Mouse (Mus musculus) lung, postnatal 10 days (tissue): ENCODE results near the gene Slc16a8.
A peak's percentile ranks its signal among the peaks of the same experiment; 100 is the strongest.

Source experiments
- DNase-seq: peaks from one replicate; pipeline ENCODE4 v3.0.0; 2021

Slc16a8 gene

DNA sequence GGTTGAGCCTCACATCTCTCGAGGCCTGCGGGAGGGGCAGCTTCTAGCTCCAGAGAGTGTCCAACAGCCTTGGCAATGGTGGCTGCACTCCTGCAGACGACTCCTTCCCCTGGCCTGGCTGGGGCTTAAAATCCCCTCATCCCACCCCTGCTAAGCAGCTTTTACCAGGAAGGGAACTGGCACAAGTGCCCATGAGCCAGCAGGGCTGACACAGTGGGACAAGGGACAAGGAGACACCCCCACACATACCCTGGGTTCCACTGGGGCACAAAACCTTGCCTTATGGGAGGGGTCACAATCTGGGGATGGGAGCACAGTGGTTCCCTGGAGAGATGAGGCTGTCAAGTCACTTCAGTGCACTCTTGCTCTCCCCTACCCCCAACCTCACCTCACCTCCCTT lies at the start of gene Slc16a8:
Gene Slc16a8, minus strand, starts transcription at position 101 of the 400 bp plus-strand sequence.
- DNase-seq, result no peak

DNA sequence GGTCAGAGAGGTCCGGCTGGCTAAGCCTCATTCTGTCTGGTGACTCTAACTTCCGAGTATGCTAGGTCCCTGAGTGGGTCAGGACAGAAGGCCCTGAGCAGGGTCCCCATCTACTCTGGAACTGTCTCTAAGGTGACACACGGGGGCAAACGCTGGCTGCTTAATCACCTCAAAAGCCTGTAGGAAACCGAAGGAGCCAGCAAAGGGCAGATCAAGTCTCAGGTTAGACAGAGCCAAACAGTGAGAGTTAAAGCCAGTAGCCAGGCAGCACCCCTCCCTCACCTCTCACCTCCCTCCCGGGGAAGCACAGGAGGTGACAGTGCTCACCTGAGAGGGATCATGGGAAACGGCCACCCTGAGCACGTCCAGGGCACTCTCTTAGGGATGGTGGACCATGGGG lies 49.2 kb upstream of the Slc16a8 start:
- peak; percentile 41 for DNase-seq

DNA sequence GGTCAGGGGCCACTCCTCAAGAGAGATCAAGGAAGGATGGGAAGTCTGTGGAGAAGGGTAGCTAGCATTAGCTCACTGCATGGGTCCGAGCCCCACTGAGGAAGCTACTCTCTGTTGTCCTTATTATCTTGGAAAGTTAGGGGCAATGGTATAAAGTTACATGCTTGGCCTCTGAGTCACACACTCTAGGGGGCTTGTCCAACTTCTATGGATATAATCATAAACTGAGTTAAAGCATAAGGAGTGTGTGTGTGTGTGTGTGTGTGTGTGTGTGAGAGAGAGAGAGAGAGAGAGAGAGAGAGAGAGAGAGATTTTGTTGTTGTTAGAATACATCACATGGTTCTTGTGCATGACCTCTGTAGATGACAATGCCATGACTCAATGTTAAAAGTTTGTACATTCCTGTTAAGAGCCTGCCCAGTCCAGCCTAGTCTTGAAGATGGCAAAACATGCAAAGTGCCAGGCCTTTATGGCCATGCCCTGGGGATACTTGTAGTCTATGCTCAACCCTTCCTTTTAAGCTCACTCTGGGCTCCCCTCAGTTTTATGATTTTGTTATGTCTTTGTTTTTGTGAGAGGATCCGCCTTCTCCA lies 45.1 kb upstream of the Slc16a8 start:
- no peak for DNase-seq

DNA sequence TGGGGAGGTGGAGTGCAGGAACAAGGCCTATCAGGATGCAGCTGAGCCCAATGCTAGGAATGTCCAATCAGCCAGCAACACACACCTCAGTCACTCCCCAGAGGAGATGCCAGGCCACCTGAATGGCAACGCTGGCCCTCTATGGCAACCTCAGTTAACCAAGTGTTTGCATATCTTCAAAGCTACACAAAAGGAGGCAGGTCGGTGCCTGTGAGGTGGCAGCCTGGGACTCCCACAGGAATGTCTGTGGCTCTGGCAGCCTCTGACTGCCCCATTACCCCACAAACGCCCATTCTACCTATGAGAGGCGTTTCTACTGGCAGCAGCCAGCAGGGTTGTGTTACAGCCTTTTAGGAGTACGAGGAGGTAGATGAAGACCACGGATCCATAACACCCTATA lies 44.0 kb upstream of the Slc16a8 start:
- no peak for DNase-seq

DNA sequence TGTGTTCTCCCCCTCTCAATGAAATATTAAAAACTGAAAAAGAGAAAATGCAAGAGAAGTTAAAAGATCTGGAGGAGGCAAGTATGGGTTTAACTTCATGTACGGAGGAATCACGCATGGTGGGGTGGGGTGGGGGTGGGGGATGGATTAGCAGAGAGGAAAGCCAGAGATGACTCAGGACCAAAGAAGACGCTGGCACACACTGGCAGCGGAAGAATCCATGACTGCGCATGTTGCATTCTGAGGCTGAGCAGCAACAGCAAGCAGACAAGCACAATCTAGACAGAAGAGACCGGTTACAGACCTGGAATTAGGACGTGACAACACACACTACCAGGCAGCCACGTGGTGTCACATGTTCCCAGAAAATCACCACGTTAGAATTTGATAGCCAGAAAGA lies 38.2 kb upstream of the Slc16a8 start:
- DNase-seq, result no peak

DNA sequence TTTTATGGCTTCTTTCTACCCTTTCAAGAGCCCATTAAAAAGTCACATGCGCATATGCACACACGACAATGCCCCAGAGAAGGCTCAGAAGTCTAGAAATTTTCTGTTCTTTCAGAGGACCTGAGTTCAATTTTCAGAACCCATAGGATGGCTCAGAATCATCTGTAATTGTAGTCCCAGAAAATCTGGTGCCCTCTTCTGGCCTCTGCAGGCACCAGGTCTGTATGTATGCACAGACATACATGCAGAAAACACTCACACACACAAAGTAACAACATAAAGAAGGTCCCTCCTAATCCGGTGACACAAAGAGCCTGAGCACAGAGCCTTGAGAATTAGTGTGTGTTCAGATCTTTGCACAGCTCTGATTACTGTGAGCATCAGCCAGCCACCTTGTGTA lies 35.8 kb upstream of the Slc16a8 start:
- DNase-seq, result no peak

DNA sequence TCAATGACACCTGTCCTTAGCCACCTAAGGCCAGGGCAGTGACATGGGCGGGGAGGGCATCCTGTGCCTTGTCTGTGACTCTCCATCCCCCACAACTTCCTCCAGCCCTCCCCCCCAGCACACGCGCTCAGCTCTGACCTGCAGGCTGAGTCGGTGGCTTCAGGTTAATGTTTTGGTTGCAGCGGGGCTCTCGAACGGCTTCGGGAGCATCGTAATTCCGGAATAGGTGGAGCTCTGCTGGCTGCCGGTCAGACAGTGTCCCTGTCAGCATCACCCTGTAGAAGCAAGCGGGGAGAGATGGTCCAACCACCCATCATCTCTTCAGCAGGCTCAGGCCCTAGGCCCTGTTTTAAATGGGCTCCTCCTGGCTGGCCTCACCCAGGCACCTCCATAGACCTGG lies 34.9 kb upstream of the Slc16a8 start:
- no peak for DNase-seq

DNA sequence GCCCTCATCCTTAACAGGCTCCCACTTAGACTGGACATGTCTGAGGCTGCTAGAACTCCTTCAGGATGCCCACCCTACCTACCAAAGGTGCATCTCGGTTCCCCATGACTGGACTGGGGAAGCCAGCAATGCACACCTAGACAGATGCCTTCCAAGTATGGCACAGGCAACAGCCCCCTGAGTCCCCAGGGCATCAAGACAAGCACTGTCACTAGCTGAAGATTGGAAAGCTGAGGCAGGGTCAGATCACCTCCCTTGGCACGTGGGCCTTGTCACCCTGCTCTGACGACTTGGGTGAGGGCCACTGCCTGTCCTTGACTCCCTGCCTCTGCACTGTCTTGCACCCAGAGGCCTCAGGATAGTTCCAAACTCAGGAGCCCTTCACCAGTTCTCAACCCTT lies 33.8 kb upstream of the Slc16a8 start:
- no peak for DNase-seq

DNA sequence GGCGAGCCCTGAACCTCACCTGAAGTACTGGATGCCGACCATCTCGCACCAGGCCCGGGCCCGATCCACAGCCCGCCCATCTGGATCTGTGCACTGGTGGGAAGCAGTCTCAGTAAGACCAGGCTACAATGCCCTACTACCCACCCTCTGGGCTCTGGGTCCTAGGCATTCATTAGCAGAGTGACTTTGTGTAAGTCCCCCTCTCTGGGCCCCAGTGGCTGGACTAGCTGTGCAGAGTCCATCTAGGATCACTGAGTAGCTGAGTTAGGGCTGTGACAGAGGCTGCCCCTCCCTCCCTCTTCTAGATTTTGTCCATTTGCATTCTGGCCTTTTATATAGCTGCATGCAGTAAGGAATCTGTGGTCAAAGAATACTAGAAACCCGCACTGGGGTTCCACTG lies 32.5 kb upstream of the Slc16a8 start:
- DNase-seq, result no peak

DNA sequence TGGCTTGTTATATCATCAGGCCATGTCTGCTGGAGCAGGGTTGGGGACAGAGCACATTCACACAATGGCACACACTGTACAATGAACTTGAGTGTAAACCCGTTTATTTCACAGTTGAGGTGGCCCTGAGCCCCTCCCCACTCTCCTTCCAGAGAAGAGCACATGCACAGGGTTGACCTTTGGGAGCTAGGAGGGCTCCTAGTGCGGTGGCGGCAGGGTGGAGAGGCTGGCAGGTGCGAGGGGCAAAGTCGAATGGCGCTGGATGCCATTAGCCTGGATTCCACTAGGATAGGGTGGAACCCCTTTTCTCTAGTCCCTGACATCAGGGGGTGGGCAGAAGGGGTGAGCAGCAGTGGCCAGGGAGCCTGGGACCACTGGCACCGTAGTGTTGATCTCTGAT lies 31.6 kb upstream of the Slc16a8 start:
- no peak for DNase-seq

DNA sequence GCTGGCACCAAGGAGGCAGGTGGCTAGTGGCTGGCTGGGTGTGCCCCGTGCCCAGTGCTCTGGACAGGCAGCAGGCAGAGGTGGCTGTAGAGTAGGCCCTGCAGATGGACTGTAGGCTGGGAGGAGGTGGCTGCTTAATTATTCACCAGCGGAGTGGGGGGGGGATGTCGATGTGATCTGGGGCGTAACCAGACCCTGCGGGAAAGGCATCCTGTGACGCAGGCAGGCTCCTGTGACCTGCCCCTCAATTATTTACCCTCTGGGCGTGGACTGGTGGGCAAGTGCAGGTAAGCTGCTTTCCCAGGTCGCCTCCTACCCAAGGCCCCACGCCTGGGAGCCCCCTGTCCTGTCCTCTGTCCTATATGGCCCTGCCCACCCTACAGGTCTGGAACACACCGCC lies 30.8 kb upstream of the Slc16a8 start, which contains the start of gene Baiap2l2:
Gene Baiap2l2, minus strand, starts transcription at position 139 of the 400 bp plus-strand sequence.
- DNase-seq, result no peak

DNA sequence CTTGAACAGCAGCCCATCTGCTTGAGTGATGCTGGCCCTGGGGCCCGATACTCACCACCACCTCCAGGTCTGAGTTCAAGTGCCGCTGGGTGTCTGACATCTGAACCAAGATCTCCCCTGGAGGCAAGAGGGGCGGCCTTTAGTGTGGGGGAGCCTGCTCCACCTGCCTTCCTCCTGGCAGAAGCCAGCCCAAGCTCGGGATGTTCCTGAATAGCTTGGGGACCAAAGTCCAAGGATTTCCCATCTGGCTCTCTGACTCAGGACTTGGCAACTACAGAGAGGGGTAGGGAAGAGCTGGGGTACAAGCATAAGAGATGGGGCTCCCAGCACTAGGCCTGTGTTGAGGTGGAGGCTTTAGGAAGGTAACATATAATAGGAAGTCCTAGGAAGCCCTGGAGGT lies 28.8 kb upstream of the Slc16a8 start:
- DNase-seq, result no peak

DNA sequence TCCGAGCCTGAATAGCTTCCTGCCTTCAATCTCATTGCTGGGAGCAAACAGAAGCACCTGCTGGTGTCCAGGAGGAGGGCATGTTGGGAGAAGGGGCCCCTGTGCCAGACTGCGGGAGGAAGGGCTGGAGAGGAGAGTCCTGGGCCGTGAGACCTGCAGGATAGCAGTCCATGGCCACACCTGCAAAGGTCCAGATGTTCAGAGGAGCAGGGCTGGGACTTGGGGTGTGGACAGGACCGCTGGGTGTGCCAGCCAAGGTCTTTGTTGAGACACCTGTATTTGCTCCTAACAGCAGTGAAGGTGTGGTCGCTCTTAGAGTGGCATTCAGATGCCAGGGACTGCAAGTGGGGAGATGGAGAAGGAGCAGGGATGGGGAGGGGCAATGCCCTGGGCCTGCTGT lies 27.9 kb upstream of the Slc16a8 start:
- no peak for DNase-seq

DNA sequence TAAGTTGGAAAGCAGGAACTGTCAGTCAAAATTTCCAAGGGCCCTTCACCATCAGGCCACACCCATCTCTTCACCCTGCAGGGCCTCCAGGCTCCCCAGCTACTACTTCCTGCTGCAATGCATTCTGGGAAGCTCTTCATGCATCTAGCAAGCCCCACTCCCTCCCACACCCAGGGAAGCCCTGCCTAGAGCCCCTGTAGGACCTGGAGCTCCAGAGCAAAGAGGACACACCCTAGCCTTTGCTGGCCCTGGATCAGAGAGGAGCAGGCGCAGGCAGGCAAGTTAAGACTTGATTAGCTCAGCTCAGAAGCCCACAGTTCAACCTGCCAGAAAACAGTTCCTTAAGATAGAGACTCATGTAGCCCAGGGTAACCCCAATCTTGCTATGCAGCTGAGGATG lies 26.8 kb upstream of the Slc16a8 start:
- peak; percentile 78 for DNase-seq

DNA sequence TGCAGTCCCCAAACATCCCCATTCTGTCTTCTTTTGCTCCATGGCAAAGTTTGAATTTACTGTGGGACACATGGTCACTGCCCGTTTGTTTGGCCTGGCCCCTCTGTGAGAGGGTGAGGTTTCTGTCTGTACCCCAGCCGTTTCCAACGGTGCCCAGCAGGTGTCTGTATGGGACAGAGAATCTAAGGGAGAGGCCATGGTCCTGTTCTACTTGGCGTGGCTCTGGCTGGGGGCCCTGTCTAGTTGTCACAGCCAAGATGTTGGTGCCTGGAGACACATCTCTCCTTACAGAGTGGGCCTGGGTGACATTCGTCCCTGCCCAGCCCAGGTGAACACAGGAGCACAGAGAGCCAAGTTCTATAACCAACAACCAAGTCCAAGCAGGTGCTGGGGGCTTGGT lies 26.3 kb upstream of the Slc16a8 start:
- peak; percentile 65 for DNase-seq

DNA sequence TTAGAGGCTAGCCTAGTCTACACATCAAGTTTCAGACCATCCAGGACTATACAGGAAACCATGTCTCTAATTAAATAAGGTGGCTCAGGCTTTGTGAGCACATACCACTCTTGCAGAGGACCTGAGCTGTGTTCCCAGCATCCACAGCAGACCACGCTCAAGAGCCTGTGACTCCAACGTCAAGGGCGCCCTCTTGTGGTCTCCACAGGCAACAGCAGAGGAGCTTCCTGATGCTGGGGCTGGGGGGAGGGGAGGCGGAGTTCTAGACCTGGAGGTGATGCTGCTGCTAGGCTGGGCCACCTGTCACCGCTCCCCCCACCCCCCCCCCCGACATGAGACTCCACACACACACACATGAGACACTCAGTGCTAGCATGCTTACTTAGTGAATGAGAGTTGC lies 25.6 kb upstream of the Slc16a8 start:
- peak; percentile 47 for DNase-seq

DNA sequence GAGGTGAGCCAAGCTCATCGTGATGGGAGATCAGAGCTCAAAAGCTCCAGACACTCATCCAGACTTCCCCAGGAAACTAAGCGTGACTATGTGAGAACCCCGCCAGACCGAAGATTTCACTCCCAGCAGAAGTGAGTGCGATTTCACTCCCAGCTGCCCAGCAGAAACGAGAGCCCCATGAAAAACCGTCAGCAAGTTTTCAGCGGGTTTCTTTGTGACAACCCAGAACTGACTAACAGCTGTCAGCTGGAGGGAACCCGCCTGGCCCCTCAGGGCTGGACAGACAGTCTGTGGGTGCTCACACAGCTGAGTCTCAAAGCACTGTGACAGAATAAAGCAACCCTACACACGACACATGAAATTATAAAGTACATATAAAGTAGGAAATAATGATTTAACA lies 23.2 kb upstream of the Slc16a8 start:
- DNase-seq, result peak; percentile 20

DNA sequence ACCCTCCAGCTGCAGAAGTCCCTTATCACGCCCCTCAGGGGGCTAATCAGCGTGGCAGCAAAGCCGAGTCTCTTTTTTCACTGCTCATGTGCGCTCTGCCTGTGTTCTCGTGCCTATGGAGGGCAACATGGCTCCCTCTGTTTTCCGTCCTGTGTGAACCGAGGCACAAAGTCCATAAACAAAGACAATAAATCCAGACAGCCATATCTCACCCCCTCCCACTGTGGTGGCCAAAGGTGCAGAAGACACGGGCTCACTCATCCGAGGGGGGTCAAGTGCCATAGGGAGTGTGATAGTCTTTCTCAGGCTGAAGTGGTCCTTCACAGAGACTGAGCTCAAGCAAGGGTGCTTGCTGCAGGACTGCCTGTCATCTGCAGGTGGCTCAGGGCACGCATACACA lies 18.5 kb upstream of the Slc16a8 start:
- DNase-seq, result no peak

DNA sequence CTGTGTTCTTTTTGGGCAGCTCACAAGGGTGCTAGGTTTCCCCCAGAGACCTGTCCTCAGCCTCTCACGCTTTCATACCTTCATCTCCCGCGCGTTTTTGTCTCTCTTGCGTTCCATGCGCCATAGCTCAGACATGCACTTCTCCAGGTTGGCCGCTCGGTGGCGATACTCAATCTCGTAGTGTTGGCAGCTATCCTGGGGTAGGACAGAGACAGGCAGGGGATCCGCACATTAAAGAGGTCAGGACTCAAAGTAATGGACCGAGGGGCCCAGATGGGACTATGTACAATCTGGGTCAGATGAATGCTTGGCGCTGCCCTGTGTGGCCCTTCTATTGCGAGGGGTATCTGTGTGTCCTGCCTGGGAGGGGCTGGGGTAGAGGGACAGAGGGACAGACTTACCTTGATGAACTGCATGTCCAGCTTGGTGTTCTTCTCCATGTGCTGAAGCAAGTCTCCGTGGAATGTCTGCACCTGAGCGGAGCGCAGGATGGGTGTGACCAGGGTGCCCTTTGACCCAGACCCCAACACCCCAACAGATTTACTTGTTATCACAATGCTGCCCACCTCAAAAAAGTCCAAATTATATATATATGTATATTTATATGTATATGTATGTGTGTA lies 16.7 kb upstream of the Slc16a8 start:
- DNase-seq, result peak; percentile 73

DNA sequence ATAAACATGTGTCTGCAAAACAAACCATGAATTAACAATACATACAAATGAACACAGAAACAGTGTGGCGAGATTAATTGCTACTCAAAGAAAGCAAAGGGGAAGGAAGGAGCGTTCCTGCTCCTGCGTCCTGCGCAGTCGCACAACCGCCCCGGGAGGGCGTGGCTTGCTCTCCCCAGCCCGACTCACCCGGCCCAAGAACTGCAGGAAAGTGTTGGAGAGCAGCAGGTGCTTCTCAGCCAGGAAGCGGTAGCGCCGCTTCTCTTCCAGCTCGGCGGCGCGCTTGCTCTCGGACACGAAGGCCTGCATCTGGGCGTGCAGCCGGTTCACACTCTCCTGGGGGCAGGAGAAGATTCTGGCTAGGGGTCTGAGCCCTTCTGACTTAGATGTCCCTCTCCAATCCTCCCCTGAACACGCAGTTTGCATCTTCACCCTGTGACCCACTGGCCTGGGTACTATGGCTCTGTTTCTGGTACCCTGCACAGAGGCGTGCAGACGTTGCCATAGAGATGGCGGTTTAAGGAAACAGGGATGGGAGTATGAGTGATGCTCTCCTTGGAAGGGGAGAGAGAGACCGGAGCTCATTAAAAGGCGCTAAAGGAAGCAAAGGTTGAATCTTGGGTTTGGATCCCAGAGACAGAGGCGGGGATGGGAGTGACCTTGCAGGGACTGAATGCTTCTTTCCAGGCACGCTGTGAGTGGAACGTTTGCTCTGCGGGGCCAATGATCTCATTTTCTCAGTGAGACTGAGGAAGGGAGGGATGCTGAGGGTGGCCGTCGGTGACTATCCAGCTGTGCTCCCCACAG lies 16.0 kb upstream of the Slc16a8 start:
- peak; percentile 86 for DNase-seq

DNA sequence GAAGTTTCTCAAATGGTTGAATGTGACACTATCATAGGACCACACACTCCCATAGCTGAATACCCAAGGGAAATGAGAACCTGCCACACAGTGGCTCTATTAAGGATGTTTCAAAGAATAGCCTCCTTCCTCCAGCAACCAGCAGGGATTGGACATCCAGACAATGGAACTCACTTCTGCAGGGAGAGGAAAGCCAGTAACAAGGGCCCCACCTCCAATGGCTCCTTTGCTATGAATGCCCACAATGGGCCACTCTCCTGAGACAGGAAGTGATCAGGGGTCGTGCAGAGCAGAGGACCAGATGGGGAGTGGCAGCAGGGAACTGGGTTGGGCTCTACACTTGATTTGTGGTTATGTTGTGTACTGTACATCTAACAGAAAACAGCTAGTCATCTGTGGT lies 14.0 kb upstream of the Slc16a8 start:
- DNase-seq, result no peak

DNA sequence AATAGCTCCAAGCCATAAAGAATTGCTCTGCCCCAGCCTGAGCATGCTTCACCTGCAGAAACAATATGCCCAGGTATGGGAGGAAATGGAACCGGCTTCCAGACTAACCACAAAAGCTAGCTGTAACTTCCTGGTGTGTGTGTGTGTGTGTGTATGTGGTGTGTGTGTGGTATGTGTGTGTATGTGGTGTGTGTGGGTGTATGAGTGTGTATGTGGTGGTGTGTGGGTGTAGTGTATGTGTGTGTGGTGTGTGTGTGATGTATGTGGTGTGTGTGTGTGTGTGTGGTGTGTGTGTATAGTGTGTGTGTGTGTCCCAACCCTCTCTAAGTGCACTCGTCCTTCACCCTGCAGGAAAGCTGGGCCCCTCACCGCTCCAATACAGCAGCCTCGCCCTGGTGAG lies 10.8 kb upstream of the Slc16a8 start:
- DNase-seq, result no peak

DNA sequence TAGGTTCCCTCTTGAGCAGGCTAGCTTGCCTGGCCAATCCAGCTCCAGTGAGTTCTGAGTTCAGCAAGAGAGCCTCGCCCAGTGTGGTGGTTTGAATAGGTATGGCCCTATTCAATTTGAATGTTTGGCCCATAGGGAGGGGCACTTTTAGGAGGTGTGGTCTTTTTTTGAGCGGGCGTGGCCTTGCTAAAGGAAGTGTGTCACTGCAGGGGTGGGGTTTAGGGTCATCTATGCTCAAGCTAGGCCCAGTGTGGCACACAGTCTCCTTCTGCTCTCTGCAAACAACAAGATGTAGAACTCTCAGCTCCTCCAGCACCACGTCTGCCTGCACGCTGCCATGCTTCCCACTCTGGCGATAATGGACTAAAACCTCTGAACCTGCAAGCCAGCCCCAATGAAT lies 9.2 kb upstream of the Slc16a8 start:
- DNase-seq, result no peak

DNA sequence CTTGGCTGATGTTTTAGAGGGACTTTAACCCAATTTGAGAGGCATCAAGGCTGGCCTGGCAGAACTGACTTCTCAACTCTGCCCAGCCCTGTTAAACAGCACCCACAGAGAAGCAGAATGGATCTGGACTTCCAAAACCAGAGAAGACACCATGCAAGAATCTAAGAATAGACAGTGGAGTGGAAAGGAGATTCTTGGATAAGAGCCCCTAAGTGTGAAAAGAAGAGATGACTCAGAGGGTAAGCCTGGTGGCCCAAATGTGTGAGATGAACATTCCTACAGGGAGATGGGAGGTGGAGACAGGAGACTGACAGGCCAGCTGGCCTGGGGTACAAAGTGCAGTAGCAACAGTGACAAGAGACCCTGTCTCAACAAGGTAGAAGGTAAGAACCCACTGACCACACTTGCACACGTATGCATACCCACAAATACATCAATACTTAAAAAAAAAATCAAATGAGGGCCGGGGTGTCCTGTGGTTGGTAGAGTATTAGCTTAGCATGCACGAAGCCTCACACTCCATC lies 8.3 kb upstream of the Slc16a8 start:
- DNase-seq, result no peak
